Mouse (Mus musculus) mouse trophoblast stem cell (cell line): ENCODE measurements around the gene Mocs1.

ENCODE experiments used
- in situ Hi-C, 2 experiments: fragments of 300-500 bp; cut with MseI, MboI; formaldehyde crosslinking; loops; 2 replicates in 1 of 2; 3 replicates in 1 of 2; pipeline ENCODE4 v1.15.1; 2025

The Mocs1 gene

GRCm38 (mm10) chr17:49477370-49477769, 49.2 kb downstream of the Mocs1 start:
- in situ Hi-C loops = no loop called here

GRCm38 (mm10) chr17:49481876-49482275, 53.7 kb downstream of the Mocs1 start:
- in situ Hi-C loops = no loop called here

- in situ Hi-C loops = no loop called here
Measured at GRCm38 (mm10) chr17:49484435-49484834, 56.3 kb downstream of the Mocs1 start.

- in situ Hi-C loops = no loop called here
Measured at GRCm38 (mm10) chr17:49489098-49489497, 60.9 kb downstream of the Mocs1 start.

GRCm38 (mm10) chr17:49493276-49493675, 65.1 kb downstream of the Mocs1 start:
- in situ Hi-C loops = no loop called here

GRCm38 (mm10) chr17:49498169-49498568, 70.0 kb downstream of the Mocs1 start:
- in situ Hi-C loops = no loop called here

GRCm38 (mm10) chr17:49499635-49500034, 71.5 kb downstream of the Mocs1 start:
- in situ Hi-C loops = no loop called here

GRCm38 (mm10) chr17:49500234-49500633, 72.1 kb downstream of the Mocs1 start:
- in situ Hi-C loops = no loop called here

- in situ Hi-C loops = no loop called here
Measured at GRCm38 (mm10) chr17:49503246-49503900, 75.2 kb downstream of the Mocs1 start.
